In the genomic region with DNA sequence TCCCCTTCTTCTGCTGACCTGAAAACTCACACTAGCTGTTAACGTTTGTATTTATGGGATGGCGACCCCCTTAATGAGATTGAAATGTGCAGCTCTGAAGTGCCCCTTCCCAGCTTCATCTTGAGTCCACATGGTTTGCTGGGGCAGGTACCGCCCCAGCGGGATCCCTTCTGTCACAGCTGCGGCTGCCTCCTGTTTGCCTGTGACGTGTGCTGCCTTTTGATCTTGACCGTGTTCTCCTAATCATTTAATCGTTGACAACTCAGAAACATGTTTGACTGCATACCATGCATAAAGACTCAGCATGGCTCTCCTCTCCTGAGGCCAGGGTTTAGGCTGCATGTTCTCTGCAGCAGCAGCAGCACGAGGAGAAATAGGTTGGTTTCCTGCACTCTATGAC, we compare ENCODE assay signal across 12 mouse cellular contexts.
DNase-seq lines count a peak whose midpoint lies in the region; ATAC-seq lines count a peak whose summit lies in the region.
"Had no signal": no experiment of that assay in that cellular context is flagged by ENCODE, and none has a peak within 500 bp of the region (broad histone marks: within the 10 kb centered on the region; RNA-seq: fewer than 3 reads in every experiment).

No protein-coding gene starts in this region.

- 56% methylated on average over 9 of the region's 9 CpGs for WGBS in neural tube, embryonic 11.5 days
- whole genome bisulfite sequencing in neural tube, embryonic 15.5 days, result 65% methylated on average over 9 of the region's 9 CpGs
- 29% methylated on average over 9 of the region's 9 CpGs for WGBS in midbrain, embryonic 13.5 days

- no peaks in the 10 kb centered on the region for H3K27me3 ChIP-seq in neural tube, embryonic 11.5 days (ENCODE audit: control insufficient read depth, insufficient read depth, low read length)
- 0 out of 2 replicates have a peak, but pooled peaks cover 3% of the 10 kb centered on the region for H3K27me3 ChIP-seq in neural tube, embryonic 15.5 days (replicated peaks)
- H3K27me3 ChIP-seq in midbrain, embryonic 13.5 days, result peaks cover 22% of the 10 kb centered on the region

- H3K27ac ChIP-seq in neural tube, embryonic 11.5 days (ENCODE audit: low read depth, low read length), result no peak overlapping the region
- H3K27ac ChIP-seq in neural tube, embryonic 15.5 days (replicated peaks), result no peak overlapping the region
- H3K27ac ChIP-seq in midbrain, embryonic 13.5 days, result no peak overlapping the region
- H3K27ac ChIP-seq: heart, embryonic 10.5 days had no signal

- no peaks in the 10 kb centered on the region for H3K9me3 ChIP-seq in neural tube, embryonic 11.5 days (ENCODE audit: control insufficient read depth, low read length)
- no peaks in the 10 kb centered on the region for H3K9me3 ChIP-seq in neural tube, embryonic 15.5 days (replicated peaks)
- H3K9me3 ChIP-seq in midbrain, embryonic 13.5 days, result no peaks in the 10 kb centered on the region
- H3K9me3 ChIP-seq: heart, embryonic 10.5 days had no signal

- peak; percentile 64 for DNase-seq in embryo, embryonic 10 days (ENCODE audit: low spot score)
- no peak for DNase-seq in embryo, embryonic 9.5 days (ENCODE audit: extremely low spot score)
- DNase-seq in neural tube, embryonic 11.5 days (ENCODE audit: low spot score), result peak; percentile 21
- DNase-seq in urinary bladder, postnatal 14 days (ENCODE audit: low spot score), result peak; percentile 42
- DNase-seq in yolk sac, embryonic 10.5 days (ENCODE audit: low spot score), result no peak
- DNase-seq: adrenal gland, postnatal 14 days; kidney, adult 8-10 months; lung, adult 2 months had no signal

- no peaks in the 10 kb centered on the region for H3K36me3 ChIP-seq in neural tube, embryonic 11.5 days (ENCODE audit: control insufficient read depth, insufficient read depth, low read length)
- H3K36me3 ChIP-seq in neural tube, embryonic 15.5 days, result no peaks in the 10 kb centered on the region
- no peaks in the 10 kb centered on the region for H3K36me3 ChIP-seq in midbrain, embryonic 13.5 days
- H3K36me3 ChIP-seq: heart, embryonic 10.5 days had no signal

- H3K9ac ChIP-seq in neural tube, embryonic 11.5 days (ENCODE audit: low read length), result no peak overlapping the region
- no peak overlapping the region for H3K9ac ChIP-seq in neural tube, embryonic 15.5 days (replicated peaks)
- H3K9ac ChIP-seq in midbrain, embryonic 13.5 days (replicated peaks), result no peak overlapping the region

- H3K4me3 ChIP-seq in neural tube, embryonic 11.5 days (ENCODE audit: low read depth, low read length), result no peak overlapping the region
- H3K4me3 ChIP-seq in neural tube, embryonic 15.5 days (replicated peaks), result no peak overlapping the region
- no peak overlapping the region for H3K4me3 ChIP-seq in midbrain, embryonic 13.5 days (replicated peaks)
- H3K4me3 ChIP-seq: heart, embryonic 10.5 days had no signal

- no peaks in the 10 kb centered on the region for H3K4me1 ChIP-seq in neural tube, embryonic 11.5 days (ENCODE audit: control insufficient read depth, insufficient read depth, low read length)
- no peaks in the 10 kb centered on the region for H3K4me1 ChIP-seq in neural tube, embryonic 15.5 days
- H3K4me1 ChIP-seq in midbrain, embryonic 13.5 days (replicated peaks), result peaks cover 14% of the 10 kb centered on the region; the same call in 1 of the 2 replicates

- H3K4me2 ChIP-seq in neural tube, embryonic 11.5 days (ENCODE audit: low read depth), result no peak overlapping the region
- H3K4me2 ChIP-seq in neural tube, embryonic 15.5 days, result no peak overlapping the region
- 0 out of 2 replicates have a peak overlapping the region, but pooled peaks have one; percentile 16 for H3K4me2 ChIP-seq in midbrain, embryonic 13.5 days (replicated peaks)

- ATAC-seq in neural tube, embryonic 11.5 days (ENCODE audit: insufficient read depth, low FRiP score, low TSS enrichment), result no peak
- ATAC-seq in neural tube, embryonic 15.5 days (ENCODE audit: low FRiP score), result no peak
- ATAC-seq in midbrain, embryonic 13.5 days, result peak; percentile 75
- ATAC-seq in erythroid progenitor cell, adult 5-6 weeks (replicated peaks; ENCODE audit: low FRiP score, poor library complexity, severe bottlenecking), result no peak

Comparison
In these comparisons a context has a peak if more than half of its experiments do, and no peak if none do; other contexts are left out.
1. DNase-seq: peak in embryo, embryonic 10 days (single experiment), neural tube, embryonic 11.5 days (single experiment) and urinary bladder, postnatal 14 days (single experiment); none in embryo, embryonic 9.5 days (single experiment) and yolk sac, embryonic 10.5 days (single experiment).